Mouse (Mus musculus) kidney, postnatal 25 days (tissue): ENCODE measurements around the gene Kcnj1.
A peak's percentile ranks its signal among the peaks of the same experiment; 100 is the strongest.

Experiments used
- DNase-seq, 2 experiments: peaks; one replicate each; pipeline ENCODE4 v3.0.0; 2021; ENCODE audit warnings: mixed read lengths in 2 of 2

The Kcnj1 gene

DNA sequence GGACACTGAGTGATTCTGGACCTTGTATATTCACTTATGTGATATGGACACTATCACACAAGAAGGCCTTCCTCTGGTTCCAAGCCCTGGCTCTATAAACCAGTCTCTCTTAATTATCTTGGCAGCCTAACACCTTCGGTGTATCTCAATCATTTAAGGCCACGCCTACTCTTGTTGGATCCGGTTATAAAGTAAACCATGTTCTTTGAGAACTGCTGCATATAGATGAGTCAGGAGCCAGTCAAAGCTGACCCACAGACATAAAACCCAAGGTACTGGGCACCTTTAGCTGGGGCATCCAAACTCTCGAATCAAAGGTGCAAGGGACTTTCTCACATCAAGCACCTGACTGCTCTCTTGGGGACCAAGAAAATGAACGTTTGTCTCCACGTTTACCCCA lies at the start of gene Kcnj1:
Gene Kcnj1, plus strand, starts transcription at position 292 of the 400 bp plus-strand sequence.
- peak in 1 of 2 experiments; percentile 42 for DNase-seq

GRCm38 (mm10) chr9:32323610-32324009 lies 48.7 kb upstream of the Kcnj1 start:
- DNase-seq = no peak

GRCm38 (mm10) chr9:32328777-32329176 lies 43.5 kb upstream of the Kcnj1 start:
- no peak for DNase-seq

DNA sequence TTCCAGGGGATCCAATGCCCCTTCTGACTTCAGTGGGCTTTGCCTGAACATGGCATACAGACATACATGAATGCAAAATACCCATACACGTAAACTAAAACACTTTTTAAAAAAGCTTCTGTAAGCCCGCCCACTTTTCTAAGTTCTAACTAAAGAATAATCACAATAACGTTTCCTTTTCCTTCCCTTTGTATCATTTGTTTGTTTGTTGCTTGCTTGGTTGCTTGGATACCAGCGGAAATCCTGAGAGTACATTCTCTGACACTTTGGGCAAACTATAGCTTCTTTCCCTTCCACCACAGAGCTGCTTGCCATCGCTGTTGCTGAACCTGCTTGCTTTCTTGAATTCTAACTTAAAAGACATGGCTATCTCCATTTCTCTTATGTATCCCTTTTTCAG lies 41.1 kb upstream of the Kcnj1 start:
- DNase-seq = no peak

DNA sequence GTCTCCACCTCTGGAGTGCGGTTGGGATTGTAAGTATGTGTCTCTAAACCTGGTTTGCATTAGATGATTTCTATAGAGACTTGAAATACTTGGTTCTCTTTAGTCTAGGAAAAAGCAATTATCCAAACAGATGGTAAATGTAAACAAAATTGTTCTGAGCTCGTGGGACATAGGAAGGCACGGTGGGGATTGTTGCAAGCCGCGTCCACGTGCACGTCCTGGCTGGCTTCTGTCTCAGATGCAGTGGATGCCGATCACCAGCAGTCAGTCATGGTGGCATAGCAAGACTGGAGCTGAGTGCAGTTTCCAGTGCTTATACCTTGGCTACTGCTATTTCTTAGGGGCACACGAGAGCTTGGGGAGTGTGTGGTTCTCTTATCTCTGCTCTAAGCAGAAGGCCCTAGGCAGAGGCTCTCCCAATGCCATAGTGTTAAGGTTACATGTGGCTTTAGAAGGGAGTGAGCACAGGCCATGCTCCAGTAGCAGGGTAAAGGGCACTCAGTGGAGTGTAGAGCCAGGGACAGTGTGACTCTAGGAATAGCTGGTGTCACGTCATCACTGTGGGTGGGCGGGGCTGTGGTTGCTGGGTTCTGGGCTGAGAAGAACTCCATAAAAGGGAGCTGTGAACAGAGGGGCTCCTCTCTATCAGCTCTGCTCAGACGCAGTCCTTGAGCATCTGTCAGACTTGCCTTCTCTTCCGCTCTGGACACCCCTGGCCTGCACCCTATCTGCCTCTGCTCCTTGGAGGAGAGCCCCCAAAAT lies 36.7 kb upstream of the Kcnj1 start:
- no peak for DNase-seq

- no peak for DNase-seq
Observed at GRCm38 (mm10) chr9:32340831-32341230, 31.5 kb upstream of the Kcnj1 start.

DNA sequence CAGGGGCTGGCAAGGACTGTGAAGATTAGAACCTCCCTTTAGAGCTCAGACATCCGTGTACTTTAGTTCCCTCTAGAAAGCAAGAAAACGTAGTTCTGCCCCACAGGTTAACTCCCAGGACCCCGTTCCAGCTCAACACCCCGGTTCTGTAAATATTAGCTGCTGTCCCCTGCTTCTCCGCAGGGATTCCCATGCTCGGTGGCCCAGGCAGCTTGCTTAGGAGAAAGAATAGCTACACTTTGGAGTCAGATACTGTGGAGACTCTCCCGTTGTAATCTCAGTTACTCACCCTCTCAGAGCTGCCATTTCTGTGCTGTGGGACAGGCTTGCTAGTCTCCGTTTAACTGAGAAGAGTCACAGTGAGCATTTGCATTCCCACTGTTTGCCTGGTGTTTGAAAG lies 29.4 kb upstream of the Kcnj1 start:
- no peak for DNase-seq

DNA sequence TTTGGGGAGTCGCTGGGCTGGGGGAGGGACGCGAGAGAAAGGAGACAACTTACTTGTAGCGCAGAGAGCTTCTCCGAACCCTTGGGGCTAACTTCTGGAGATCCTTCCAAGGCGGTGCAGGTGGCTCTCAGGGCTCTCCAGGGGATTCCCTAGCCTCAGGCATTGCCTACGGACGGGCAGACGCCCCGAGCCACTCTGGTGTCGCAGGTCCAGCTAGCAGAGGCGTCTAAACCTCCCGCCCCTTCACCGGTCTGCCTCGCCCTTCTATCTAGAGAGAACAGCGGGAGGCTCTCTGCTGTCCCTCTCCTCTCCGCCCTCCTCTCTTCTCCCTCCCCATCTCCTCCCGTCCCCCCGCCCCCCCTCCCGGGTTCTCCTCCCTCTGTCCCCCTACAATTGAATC lies 28.2 kb upstream of the Kcnj1 start, which contains the start of gene Kcnj5:
Gene Kcnj5, minus strand, starts transcription at position 300 of the 400 bp plus-strand sequence.
- no peak for DNase-seq

DNA sequence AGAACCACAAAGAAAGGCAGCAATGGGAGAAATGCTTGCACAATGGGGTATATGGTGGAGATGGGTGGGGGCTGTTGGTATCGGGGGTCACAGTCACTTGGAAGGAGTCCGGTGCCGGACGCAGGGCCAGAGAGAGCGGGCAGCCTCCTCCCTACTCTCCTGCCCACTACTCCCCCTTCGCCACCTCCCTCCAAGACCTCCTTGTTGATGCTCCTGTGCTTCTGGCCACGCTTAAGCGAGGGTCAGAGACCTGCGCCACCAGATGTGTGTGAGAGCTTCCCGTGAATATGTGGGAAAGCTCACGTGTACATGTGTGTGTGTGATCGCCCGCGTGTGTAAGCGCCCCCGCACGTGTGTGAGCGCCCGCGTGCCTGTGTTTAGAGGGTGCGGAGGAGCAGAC lies 27.8 kb upstream of the Kcnj1 start:
- DNase-seq = no peak

- peak; percentile 17 to 69 for DNase-seq
Observed at GRCm38 (mm10) chr9:32348096-32348495, 24.2 kb upstream of the Kcnj1 start.

GRCm38 (mm10) chr9:32349344-32349743 lies 22.9 kb upstream of the Kcnj1 start:
- DNase-seq = no peak

DNA sequence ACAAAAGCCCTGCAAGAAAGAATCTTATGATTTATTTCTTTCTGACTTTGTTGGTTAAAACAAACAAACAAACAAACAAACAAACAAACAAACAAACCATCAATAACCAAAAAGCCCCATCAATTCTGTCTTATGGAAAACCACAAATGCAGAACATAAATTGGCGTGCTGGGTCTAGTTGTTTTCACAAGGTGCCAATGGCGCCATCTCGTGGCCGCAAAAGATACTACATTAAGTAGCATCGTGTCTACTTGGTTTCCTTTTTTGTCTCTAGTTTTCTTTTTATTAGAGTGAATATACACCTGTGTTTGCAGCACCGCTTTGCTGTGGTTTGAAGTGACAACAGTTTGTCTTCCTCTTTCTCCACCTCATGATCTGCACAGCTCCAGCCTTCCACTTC lies 22.0 kb upstream of the Kcnj1 start:
- peak; percentile 78 to 93 for DNase-seq

DNA sequence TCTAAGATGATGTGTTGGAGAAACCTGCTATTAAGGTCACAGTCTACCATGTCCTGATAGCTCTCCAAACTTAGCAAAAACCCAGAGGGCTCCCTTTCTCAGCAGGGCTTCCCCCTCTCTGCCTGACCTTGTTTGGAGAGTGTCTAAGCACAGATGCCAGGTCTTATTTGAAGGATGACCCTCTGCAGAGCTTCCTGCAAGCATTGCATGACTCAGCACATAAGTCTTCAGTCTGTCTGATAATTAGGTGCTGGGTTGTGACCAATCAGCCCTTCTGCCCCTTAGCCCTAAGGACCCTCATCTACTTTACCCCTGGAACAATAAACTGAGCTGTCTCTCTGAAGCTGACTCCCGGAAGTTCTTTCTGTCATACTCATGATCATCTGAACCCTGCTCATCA lies 11.5 kb upstream of the Kcnj1 start:
- DNase-seq = no peak

DNA sequence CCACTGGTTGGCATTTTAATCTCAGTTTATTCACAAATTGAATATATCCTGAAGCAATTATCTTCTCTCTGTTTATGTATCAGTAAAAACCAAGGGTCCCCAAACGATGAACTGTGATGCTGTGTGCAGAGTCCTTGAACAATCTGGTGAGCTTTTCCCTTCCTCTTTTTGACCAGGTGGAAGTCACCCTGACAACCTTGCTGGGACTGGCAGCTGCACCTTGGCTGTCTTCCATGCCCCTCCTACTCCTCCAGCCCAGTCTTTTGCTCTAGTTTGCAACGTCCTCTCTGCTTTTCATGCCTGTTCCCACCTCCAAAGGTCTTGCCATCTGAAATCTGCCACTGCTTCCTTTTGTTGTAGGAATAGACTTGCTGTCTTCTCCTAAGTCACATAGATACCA lies 3.5 kb upstream of the Kcnj1 start:
- DNase-seq = peak; percentile 79 to 87

GRCm38 (mm10) chr9:32369388-32369787 lies 2.9 kb upstream of the Kcnj1 start:
- peak; percentile 59 to 74 for DNase-seq

DNA sequence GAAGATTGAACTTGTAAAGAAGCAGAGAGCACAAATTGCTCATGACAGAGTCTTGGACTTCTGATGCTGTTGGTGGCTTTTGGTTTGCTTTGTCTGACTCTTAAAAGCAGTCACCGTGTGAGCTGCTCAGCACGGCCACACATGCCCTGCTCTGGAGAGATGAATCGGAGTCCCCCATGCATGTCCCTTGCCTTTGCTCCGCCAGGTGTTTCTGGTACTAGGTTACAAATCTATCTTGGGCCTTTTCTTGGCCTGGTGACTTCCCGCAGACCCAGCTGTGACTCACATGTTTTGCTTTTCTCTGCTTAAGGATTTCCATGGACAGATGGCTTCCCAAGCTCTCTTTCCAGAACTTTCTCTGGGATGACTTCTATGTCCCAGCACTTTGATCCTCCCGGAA lies 1.4 kb downstream of the Kcnj1 start:
- DNase-seq = no peak

DNA sequence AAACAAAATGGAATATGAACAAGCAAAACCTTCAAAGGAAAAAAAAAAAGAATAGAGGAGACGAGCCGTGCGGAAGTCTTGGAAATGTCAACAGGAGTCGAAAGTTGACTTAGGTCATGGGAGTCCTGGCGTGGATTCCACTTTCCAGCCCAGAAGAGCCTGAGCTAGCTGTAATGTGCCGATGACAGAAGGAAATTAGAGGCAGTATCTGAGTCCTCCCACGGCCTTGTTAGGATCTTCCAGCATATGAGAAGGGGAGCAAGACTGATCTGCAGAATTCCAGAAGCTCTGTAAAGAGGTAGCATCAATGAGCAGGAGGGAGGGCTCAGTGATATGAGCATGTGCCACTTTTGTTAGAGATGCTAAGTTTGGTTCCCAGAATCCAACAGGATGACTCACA lies 3.7 kb downstream of the Kcnj1 start:
- DNase-seq = no peak

DNA sequence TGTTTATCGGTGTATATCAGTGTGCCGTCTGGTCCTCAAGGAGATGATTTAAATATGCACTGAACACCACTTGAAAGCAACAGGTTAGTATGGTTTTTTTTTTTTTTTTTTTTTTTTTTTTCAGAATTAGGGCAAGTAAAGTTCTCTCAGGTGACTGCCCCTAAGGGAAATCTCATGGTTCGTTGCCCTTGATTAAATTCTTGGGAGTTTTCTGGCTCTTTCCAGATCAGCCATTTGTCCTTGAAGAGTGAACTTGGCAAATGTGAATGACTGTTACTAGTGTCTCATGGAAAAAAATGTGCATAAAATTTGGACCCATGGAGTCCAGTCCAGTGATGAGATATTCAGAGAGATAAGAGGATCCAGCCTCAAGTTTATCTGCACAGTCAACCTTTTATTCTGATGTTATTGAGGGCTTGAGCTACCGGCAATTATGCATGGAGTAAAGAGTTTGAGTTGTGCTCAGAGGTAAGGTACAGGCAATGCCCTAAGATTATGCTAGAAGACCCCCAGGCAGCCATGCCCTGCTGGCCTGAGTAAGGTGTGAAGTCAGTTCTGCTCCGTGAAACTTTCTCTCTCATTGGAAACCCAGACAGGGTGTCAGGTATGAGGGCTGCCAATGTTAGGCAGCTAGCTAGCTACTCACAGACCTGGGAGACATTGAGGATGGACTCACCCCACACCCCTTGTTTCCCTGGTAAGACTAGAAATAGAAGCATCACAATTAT lies 4.7 kb downstream of the Kcnj1 start:
- DNase-seq = no peak

GRCm38 (mm10) chr9:32384906-32385305 lies 12.6 kb downstream of the Kcnj1 start:
- peak; percentile 76 to 90 for DNase-seq

- no peak for DNase-seq
Observed at GRCm38 (mm10) chr9:32388120-32388519, 15.8 kb downstream of the Kcnj1 start.

DNA sequence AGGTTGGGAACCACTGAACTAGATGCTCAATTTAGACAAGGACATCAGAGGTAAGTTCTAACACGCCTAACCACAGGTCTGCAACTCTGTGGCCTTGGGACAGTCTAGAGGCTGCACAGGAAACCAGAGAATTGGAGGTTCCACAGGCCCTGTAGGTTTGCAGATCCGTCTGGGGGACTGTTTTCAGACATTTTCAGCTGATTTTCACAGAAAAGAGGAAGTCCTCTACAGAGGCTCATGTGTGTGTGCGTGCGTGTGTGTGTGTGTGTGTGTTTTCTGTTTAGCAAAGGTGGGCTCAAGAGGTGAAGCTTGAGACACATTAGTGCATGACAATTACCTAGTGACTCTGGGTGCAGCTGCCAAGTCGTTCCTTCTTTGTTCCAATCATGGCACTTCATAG lies 18.8 kb downstream of the Kcnj1 start:
- DNase-seq = no peak

DNA sequence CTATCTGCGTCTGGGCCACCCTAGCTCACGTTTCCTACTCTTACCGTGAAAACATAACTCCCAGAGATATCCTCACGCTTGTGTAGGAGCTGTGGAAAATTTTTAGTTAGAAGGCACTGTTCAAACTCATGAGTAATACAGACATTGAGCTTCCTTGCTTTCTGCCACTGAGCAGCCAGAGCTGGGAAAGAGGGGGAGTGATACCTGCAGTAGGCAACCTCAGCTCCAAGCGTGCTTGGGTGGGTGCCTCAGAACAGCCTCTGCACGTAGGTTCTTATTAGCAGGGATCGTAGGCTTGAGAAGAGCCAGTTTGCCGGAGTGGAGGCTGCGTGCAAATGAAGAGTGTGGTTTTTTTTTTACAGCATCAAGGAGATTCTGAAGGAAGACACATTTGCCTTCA lies 19.4 kb downstream of the Kcnj1 start:
- no peak for DNase-seq

DNA sequence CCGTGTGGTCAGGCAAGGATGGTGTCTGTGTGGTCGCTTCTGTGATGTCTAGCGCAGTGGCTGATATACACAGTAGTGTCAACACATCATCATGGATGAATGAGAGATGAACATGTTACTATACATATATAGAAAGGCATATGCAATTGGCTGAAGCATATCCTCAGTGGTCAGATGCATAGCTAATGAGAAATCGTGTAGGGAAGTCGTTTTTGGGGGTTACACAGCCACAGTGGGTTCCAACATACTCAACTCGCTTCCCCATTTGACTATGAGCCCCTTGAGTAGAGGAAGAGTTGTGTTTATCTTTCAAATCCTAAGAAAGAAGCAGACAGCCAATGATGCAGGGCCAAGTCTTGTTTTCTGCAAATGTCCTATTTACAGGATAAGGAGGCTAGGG lies 20.4 kb downstream of the Kcnj1 start:
- no peak for DNase-seq

GRCm38 (mm10) chr9:32394761-32395161 lies 22.5 kb downstream of the Kcnj1 start:
- DNase-seq = peak in 1 of 2 experiments; percentile 14
